ENCODE assay signal across 27 mouse cellular contexts in genomic region chr5:30497299-30497698, GRCm38 (mm10). TPM values are rescaled to one million over a fixed set of nuclear protein-coding genes. Genes with fewer than 3 reads are reported as not detected.
DNase-seq lines count a peak whose midpoint lies in the region; ATAC-seq lines count a peak whose summit lies in the region.
"Had no signal": no experiment of that assay in that cellular context is flagged by ENCODE, and none has a peak within 500 bp of the region (broad histone marks: within the 10 kb centered on the region; RNA-seq: fewer than 3 reads in every experiment).

No protein-coding gene starts in this region.

- H3K4me1 ChIP-seq in embryonic facial prominence, embryonic 13.5 days, result peaks cover 30% of the 10 kb centered on the region
- H3K4me1 ChIP-seq in limb, embryonic 12.5 days (replicated peaks), result peaks cover 21% of the 10 kb centered on the region

- H3K27me3 ChIP-seq in embryonic facial prominence, embryonic 13.5 days, result no peaks in the 10 kb centered on the region
- no peaks in the 10 kb centered on the region for H3K27me3 ChIP-seq in limb, embryonic 12.5 days
- H3K27me3 ChIP-seq: heart, embryonic 15.5 days had no signal

- no peak overlapping the region for H3K4me3 ChIP-seq in embryonic facial prominence, embryonic 13.5 days
- no peak overlapping the region for H3K4me3 ChIP-seq in limb, embryonic 12.5 days (replicated peaks)
- H3K4me3 ChIP-seq: heart, adult 2 months; heart, embryonic 15.5 days; myocyte had no signal

- WGBS in embryonic facial prominence, embryonic 13.5 days, result 23% methylated on average over 7 of the region's 7 CpGs
- WGBS in limb, embryonic 12.5 days, result 17% methylated on average over 7 of the region's 7 CpGs

- H3K9ac ChIP-seq in embryonic facial prominence, embryonic 13.5 days, result no peak overlapping the region
- H3K9ac ChIP-seq in limb, embryonic 12.5 days (replicated peaks), result no peak overlapping the region
- H3K9ac ChIP-seq: heart, embryonic 15.5 days; liver, postnatal 0 days had no signal

- H3K36me3 ChIP-seq in embryonic facial prominence, embryonic 13.5 days, result no peaks in the 10 kb centered on the region
- no peaks in the 10 kb centered on the region for H3K36me3 ChIP-seq in limb, embryonic 12.5 days
- H3K36me3 ChIP-seq: heart, embryonic 15.5 days had no signal

- ATAC-seq in embryonic facial prominence, embryonic 13.5 days (ENCODE audit: insufficient number of reproducible peaks, insufficient read depth, low FRiP score, low TSS enrichment, low read depth), result no peak
- no peak for ATAC-seq in limb, embryonic 12.5 days (ENCODE audit: insufficient number of reproducible peaks, insufficient read depth, low FRiP score, low TSS enrichment, low read depth)
- ATAC-seq: inflammation-experienced regulatory T-cells, adult 6 months; liver, postnatal 0 days had no signal

- H3K9me3 ChIP-seq in embryonic facial prominence, embryonic 13.5 days, result no peaks in the 10 kb centered on the region
- no peaks in the 10 kb centered on the region for H3K9me3 ChIP-seq in limb, embryonic 12.5 days
- H3K9me3 ChIP-seq: heart, embryonic 15.5 days had no signal

- H3K4me2 ChIP-seq in embryonic facial prominence, embryonic 13.5 days, result peak overlapping the region; percentile 30; the same call in 1 of the 2 replicates
- H3K4me2 ChIP-seq in limb, embryonic 12.5 days, result peak overlapping the region; percentile 37
- H3K4me2 ChIP-seq: heart, embryonic 15.5 days had no signal

- H3K27ac ChIP-seq in embryonic facial prominence, embryonic 13.5 days, result peak overlapping the region; percentile 40; the same call in 1 of the 2 replicates
- H3K27ac ChIP-seq in limb, embryonic 12.5 days, result peak overlapping the region; percentile 89
- H3K27ac ChIP-seq: heart, adult 2 months; heart, embryonic 15.5 days had no signal

- DNase-seq in 3T3-L1 (ENCODE audit: low read depth, low spot score), result peak; percentile 30
- DNase-seq in embryo, embryonic 10.5 days (ENCODE audit: low spot score), result peak; percentile 79
- DNase-seq in kidney, postnatal 25 days, result no peak
- no peak for DNase-seq in urinary bladder, adult 2 months (ENCODE audit: low spot score)
- no peak for DNase-seq in kidney, adult 9 months
- no peak for DNase-seq in spleen, adult 12 weeks (ENCODE audit: low spot score)
- DNase-seq: adrenal gland, adult 2 months; cerebellum, adult 2 months; gastrocnemius, postnatal 14 days; heart, adult 2 months; heart, postnatal 4 days; kidney, adult 2 months; kidney, postnatal 14 days; layer of hippocampus, adult 9-11 months; liver, postnatal 0 days; lung, postnatal 10 days; midbrain, embryonic 14.5 days; retina, postnatal 1 day; right cerebral cortex, postnatal 4 days; thymus, postnatal 25 days had no signal

RNA-seq across cellular contexts. Expression of gene 1700001C02Rik, which starts 31.5 kb away (rescaled TPM):
- not detected in 2 replicates for polyA plus RNA-seq in embryonic facial prominence, embryonic 13.5 days (2015; fragmentation: Nextera tagmentation; extraction: Ambion mirVana)
- polyA plus RNA-seq in limb, embryonic 12.5 days (2016; fragmentation: Nextera tagmentation; extraction: Ambion mirVana), result not detected in 2 replicates
- polyA plus RNA-seq in urinary bladder, adult 2 months (2012; rRNA removed), result 0.10 TPM in 2 replicates
- polyA plus RNA-seq: adrenal gland, adult 2 months; C2C12; heart, embryonic 15.5 days; inflammation-experienced regulatory T-cells, adult 6 months; kidney, adult 2 months; liver, adult 2 months; liver, postnatal 0 days; myocyte had no signal

RNA-seq across cellular contexts. Expression of gene Otof, which starts 35.6 kb away (rescaled TPM):
- polyA plus RNA-seq in embryonic facial prominence, embryonic 13.5 days (2015; fragmentation: Nextera tagmentation; extraction: Ambion mirVana), result 0.94 and 1.1 TPM in 2 replicates
- 0.24 and 0.40 TPM in 2 replicates for polyA plus RNA-seq in limb, embryonic 12.5 days (2016; fragmentation: Nextera tagmentation; extraction: Ambion mirVana)
- 0.11 and 0.13 TPM in 2 replicates for polyA plus RNA-seq in urinary bladder, adult 2 months (2012; rRNA removed)
- polyA plus RNA-seq: C2C12; inflammation-experienced regulatory T-cells, adult 6 months; liver, postnatal 0 days; myocyte had no signal

RNA-seq across cellular contexts. Expression of gene Cib4, which starts 48.3 kb away (rescaled TPM):
- not detected in 2 replicates for polyA plus RNA-seq in embryonic facial prominence, embryonic 13.5 days (2015; fragmentation: Nextera tagmentation; extraction: Ambion mirVana)
- not detected in 2 replicates for polyA plus RNA-seq in limb, embryonic 12.5 days (2016; fragmentation: Nextera tagmentation; extraction: Ambion mirVana)
- polyA plus RNA-seq in urinary bladder, adult 2 months (2012; rRNA removed), result 0.32 and 0.40 TPM in 2 replicates
- polyA plus RNA-seq: C2C12; cerebellum, adult 2 months; heart, adult 2 months; heart, embryonic 15.5 days; inflammation-experienced regulatory T-cells, adult 6 months; kidney, adult 2 months; liver, adult 2 months; liver, postnatal 0 days; midbrain, embryonic 14.5 days; myocyte had no signal

Comparison
In these comparisons a context has a peak if more than half of its experiments do, and no peak if none do; other contexts are left out.
1. DNase-seq: peak in 3T3-L1 (single experiment) and embryo, embryonic 10.5 days (single experiment); none in kidney, postnatal 25 days (0 of 2), urinary bladder, adult 2 months (single experiment), kidney, adult 9 months (single experiment) and spleen, adult 12 weeks (single experiment).